In the genomic region with DNA sequence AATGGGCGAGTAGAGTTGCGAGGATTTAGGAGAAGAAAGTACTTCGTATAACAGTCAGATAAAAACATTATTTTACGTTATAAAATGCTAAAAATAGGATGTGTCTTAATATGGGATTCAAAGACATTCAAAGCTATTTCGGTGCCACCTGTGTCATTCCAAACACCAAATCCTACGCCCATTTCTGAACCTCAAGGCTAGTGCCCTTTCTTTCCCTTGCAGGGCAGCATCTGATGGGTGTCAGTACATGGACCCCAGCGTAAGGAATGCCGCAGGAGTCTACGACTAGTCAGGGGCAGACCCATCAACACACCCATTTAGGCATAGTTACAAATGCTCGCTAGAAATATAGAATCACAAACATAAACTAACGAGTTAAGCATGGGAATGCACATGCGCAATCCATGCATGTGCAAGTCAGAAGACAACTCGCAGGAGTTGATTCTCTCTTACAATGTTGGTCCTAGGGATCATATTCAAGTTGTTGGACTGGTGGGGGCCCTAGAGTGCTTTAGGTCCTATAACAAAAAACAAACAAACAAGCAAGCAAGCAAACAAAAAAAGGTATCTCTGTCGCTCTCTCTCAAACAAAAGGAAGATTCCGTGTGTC, we compare ENCODE assay signal across 9 mouse cellular contexts.
DNase-seq lines count a peak whose midpoint lies in the region; ATAC-seq and TF ChIP-seq lines count a peak whose summit lies in the region.
"Had no signal": no experiment of that assay in that cellular context is flagged by ENCODE, and none has a peak within 500 bp of the region (broad histone marks: within the 10 kb centered on the region; RNA-seq: fewer than 3 reads in every experiment).

No protein-coding gene starts in this region.

- no peak for TF ChIP-seq POLR2A in brain, embryonic 14.5 days (IDR thresholded peaks at IDR 0.05; ENCODE audit: borderline replicate concordance, extremely low read depth, insufficient read depth, insufficient read length, poor library complexity, severe bottlenecking)

- WGBS in heart, postnatal 0 days, result 42% methylated on average over 15 of the region's 15 CpGs
- 32% methylated on average over 15 of the region's 15 CpGs for WGBS in forebrain, embryonic 11.5 days
- WGBS in midbrain, embryonic 11.5 days, result 25% methylated on average over 15 of the region's 15 CpGs

- no peak for DNase-seq in heart, postnatal 0 days (ENCODE audit: low spot score)
- no peak for DNase-seq in heart, postnatal 25 days (ENCODE audit: low spot score)
- DNase-seq in brain, embryonic 14.5 days (ENCODE audit: low read depth), result peak; percentile 34
- DNase-seq in forebrain, embryonic 11.5 days (ENCODE audit: low spot score), result peak; percentile 53
- DNase-seq in midbrain, embryonic 11.5 days (ENCODE audit: low spot score, missing footprints), result peak; percentile 91
- DNase-seq in frontal cortex, adult 2 months (ENCODE audit: extremely low spot score in 1 of 2, low spot score in 1 of 2), result no peak
- no peak for DNase-seq in right cerebral cortex, postnatal 36 days (ENCODE audit: low spot score in 2 of 2)
- DNase-seq: lung, postnatal 36 days had no signal

- no peak for TF ChIP-seq CTCF in heart, postnatal 0 days (IDR thresholded peaks at IDR 0.05; ENCODE audit: low read depth)
- no peak for TF ChIP-seq CTCF in brain, embryonic 14.5 days (IDR thresholded peaks at IDR 0.05; ENCODE audit: borderline replicate concordance, extremely low read depth, insufficient read depth, insufficient read length)

- H3K9me3 ChIP-seq in heart, postnatal 0 days (replicated peaks; ENCODE audit: control insufficient read depth, low read length), result no peaks in the 10 kb centered on the region
- no peaks in the 10 kb centered on the region for H3K9me3 ChIP-seq in forebrain, embryonic 11.5 days (ENCODE audit: control insufficient read depth, low read length)
- no peaks in the 10 kb centered on the region for H3K9me3 ChIP-seq in midbrain, embryonic 11.5 days (ENCODE audit: control insufficient read depth, low read length)

- no peak overlapping the region for H3K9ac ChIP-seq in heart, postnatal 0 days (replicated peaks; ENCODE audit: low read depth, low read length)
- H3K9ac ChIP-seq in forebrain, embryonic 11.5 days (ENCODE audit: low read length), result no peak overlapping the region
- no peak overlapping the region for H3K9ac ChIP-seq in midbrain, embryonic 11.5 days (ENCODE audit: low read length)

- H3K4me1 ChIP-seq in heart, postnatal 0 days (ENCODE audit: control insufficient read depth, insufficient read depth), result peaks cover 6% of the 10 kb centered on the region; the same call in 1 of the 2 replicates
- H3K4me1 ChIP-seq in forebrain, embryonic 11.5 days (replicated peaks; ENCODE audit: control insufficient read depth, insufficient read depth, low read length), result peaks cover 6% of the 10 kb centered on the region; the same call in 1 of the 2 replicates
- H3K4me1 ChIP-seq in midbrain, embryonic 11.5 days (ENCODE audit: control insufficient read depth, insufficient read depth, low read length), result peaks cover 9% of the 10 kb centered on the region

- no peak overlapping the region for H3K27ac ChIP-seq in heart, postnatal 0 days (ENCODE audit: low read depth)
- H3K27ac ChIP-seq in forebrain, embryonic 11.5 days (ENCODE audit: low read depth, low read length), result 0 out of 2 replicates have a peak overlapping the region, but pooled peaks have one; percentile 1
- no peak overlapping the region; the same call in 1 of the 2 replicates for H3K27ac ChIP-seq in midbrain, embryonic 11.5 days (ENCODE audit: low read depth, low read length)

- ATAC-seq in heart, postnatal 0 days (ENCODE audit: insufficient read depth, low read depth), result no peak
- ATAC-seq in forebrain, embryonic 11.5 days (replicated peaks; ENCODE audit: low FRiP score), result 0 out of 2 replicates have a peak, but pooled peaks have one; percentile 11
- no peak for ATAC-seq in midbrain, embryonic 11.5 days (ENCODE audit: low FRiP score)
- no peak for ATAC-seq in megakaryocyte progenitor cell, adult 5-6 weeks (replicated peaks; ENCODE audit: poor library complexity)

- peak overlapping the region; percentile 80 for H3K4me2 ChIP-seq in heart, postnatal 0 days (ENCODE audit: low read depth, low read length)
- peak overlapping the region; percentile 60; the same call in 1 of the 2 replicates for H3K4me2 ChIP-seq in forebrain, embryonic 11.5 days (ENCODE audit: low read depth, low read length, severe bottlenecking)
- peak overlapping the region; percentile 59 for H3K4me2 ChIP-seq in midbrain, embryonic 11.5 days

- intact Hi-C loops in heart, postnatal 25 days (cut with DNase I), result no loop called here

- no peaks in the 10 kb centered on the region for H3K27me3 ChIP-seq in heart, postnatal 0 days (ENCODE audit: control insufficient read depth, insufficient read depth, low read length)
- H3K27me3 ChIP-seq in forebrain, embryonic 11.5 days (ENCODE audit: control insufficient read depth, insufficient read depth, low read length), result no peaks in the 10 kb centered on the region
- H3K27me3 ChIP-seq in midbrain, embryonic 11.5 days (ENCODE audit: control insufficient read depth, insufficient read depth, low read length), result no peaks in the 10 kb centered on the region

- TF ChIP-seq EP300 in heart, postnatal 0 days (IDR thresholded peaks at IDR 0.05; ENCODE audit: low read depth), result no peak

- H3K4me3 ChIP-seq in heart, postnatal 0 days (ENCODE audit: low read depth, low read length), result peak overlapping the region; percentile 59; the same call in 1 of the 2 replicates
- H3K4me3 ChIP-seq in forebrain, embryonic 11.5 days (ENCODE audit: low read depth, low read length), result peak overlapping the region; percentile 3; the same call in 1 of the 2 replicates
- no peak overlapping the region for H3K4me3 ChIP-seq in midbrain, embryonic 11.5 days (ENCODE audit: low read depth, low read length)

- H3K36me3 ChIP-seq in heart, postnatal 0 days (replicated peaks; ENCODE audit: control insufficient read depth, insufficient read depth, low read length), result no peaks in the 10 kb centered on the region
- no peaks in the 10 kb centered on the region for H3K36me3 ChIP-seq in forebrain, embryonic 11.5 days (ENCODE audit: control insufficient read depth, insufficient read depth, low read length)
- H3K36me3 ChIP-seq in midbrain, embryonic 11.5 days (ENCODE audit: control insufficient read depth, insufficient read depth, low read length), result no peaks in the 10 kb centered on the region

Comparison
In these comparisons a context has a peak if more than half of its experiments do, and no peak if none do; other contexts are left out.
1. DNase-seq: peak in brain, embryonic 14.5 days (single experiment), forebrain, embryonic 11.5 days (single experiment) and midbrain, embryonic 11.5 days (single experiment); none in heart, postnatal 0 days (single experiment), heart, postnatal 25 days (single experiment), frontal cortex, adult 2 months (0 of 2) and right cerebral cortex, postnatal 36 days (0 of 2).
2. Peak in every context shown above with its lines, with median percentiles within 50 percentile points of each other: H3K4me2 ChIP-seq.